Mouse (Mus musculus): ENCODE measurements around the gene Mrpl53.

DNA sequence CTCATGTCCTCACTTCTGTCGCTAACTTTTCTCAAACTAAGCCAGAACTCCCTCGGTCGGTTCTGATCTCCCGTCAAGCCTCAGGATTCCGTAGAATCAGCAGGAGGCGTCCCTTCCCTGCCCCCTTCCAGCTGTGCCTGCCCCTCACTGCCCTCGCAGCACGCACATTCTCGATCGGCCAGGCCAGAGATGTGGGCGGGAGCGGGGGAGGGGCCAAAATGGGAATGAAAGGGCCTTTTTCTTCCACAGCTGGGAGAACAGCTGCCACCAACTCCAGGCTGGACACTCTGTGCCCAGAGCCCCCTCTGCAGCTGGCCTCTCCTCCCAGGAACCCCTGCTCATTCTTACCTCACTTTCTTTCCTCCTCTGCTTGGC lies 28.7 kb downstream of the Mrpl53 start:
- TF ChIP-seq POLR2A (IDR thresholded peaks at IDR 0.05; ENCODE audit: low read depth, low read length) (peak; percentile 87), CTCF (conservative IDR thresholded peaks at IDR 0.05; ENCODE audit: insufficient read depth, insufficient read length, low read depth, low read length) (no peak; the same call in 1 of the 2 replicates)

Measured in kidney, adult 2 months (tissue).